Mouse (Mus musculus) liver, embryonic 14.5 days (tissue): ENCODE data around the gene Hspb9.

Experiments used
- CTCF ChIP-seq: IDR thresholded peaks from 2 replicates; pipeline ENCODE4 v1.5.1; 2016; ENCODE audit warnings: antibody characterized with exemption, low read depth, control low read depth
- EP300 ChIP-seq: IDR thresholded peaks from 2 replicates; pipeline ENCODE4 v1.6.1; 2016; ENCODE audit warnings: antibody characterized with exemption, low read depth

DNA sequence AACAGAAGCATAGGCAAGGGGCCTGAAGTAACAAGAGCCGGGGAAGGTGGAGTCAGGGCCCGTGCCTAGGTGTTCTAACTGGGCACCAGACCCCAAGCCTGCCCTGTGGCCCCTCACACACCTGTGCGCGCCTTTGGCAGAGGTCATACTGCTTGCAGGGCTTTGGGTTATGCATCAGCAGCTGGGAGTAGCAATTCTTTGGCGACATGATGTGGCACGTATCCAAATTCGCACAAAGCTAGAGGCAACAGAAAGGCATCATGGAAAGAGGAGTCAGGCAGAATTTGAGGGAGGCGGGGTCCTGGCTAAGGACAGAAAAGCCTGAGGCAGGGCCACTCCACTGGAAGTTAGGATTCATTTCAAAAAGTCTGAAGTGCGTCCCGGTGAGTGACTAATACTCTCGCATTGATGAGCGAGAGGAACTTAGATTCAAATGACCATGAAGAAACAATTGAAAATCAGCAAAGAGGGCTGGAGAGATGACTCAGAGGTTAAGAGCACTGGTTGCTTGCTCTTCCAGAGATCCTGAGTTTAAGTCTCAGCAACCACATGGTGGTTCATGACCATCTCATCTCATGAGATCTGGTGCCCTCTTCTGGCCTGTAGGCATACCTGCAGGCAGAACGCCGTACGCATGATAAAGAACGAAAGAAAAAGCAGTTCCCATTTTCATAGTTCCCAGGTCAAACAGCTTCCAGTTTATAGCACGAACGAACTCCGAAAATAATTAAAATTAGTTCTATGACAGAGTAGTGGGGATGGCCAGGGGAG, 11.4 kb upstream of the Hspb9 start:
- TF ChIP-seq CTCF, result peak; percentile 93
- no peak for TF ChIP-seq EP300
